Mouse (Mus musculus) heart, embryonic 16.5 days (tissue): ENCODE results near the gene Laptm5. TPM values are rescaled to one million over a fixed set of nuclear protein-coding genes. Genes with fewer than 3 reads are reported as not detected.
A peak's percentile ranks its signal among the peaks of the same experiment; 100 is the strongest.

Experiments
- ATAC-seq: fragments of 200-750 bp; cut with Nextera tagmentation; replicated peaks from 2 replicates; pipeline ENCODE4 v1.8.0; 2017; ENCODE audit warnings: moderate number of reproducible peaks; ENCODE audit not compliant: insufficient read depth, low FRiP score; ENCODE audit errors: extremely low read depth
- H3K27ac ChIP-seq: fragments of 300-500 bp; sonication (generic); 2 replicates; pipeline ENCODE4 v1.5.1; 2014; ENCODE audit warnings: mild to moderate bottlenecking, low read length, control low read depth, moderate library complexity
- H3K27me3 ChIP-seq: fragments of 300-500 bp; sonication (generic); 2 replicates; pipeline ENCODE4 v1.6.1; 2014; ENCODE audit warnings: low read length, mixed read lengths; ENCODE audit not compliant: control insufficient read depth, insufficient read depth
- H3K36me3 ChIP-seq: fragments of 300-500 bp; sonication (generic); 2 replicates; pipeline ENCODE4 v1.6.1; 2014; ENCODE audit not compliant: control insufficient read depth, insufficient read depth
- H3K4me1 ChIP-seq: fragments of 300-500 bp; sonication (generic); 2 replicates; pipeline ENCODE4 v1.6.1; 2014; ENCODE audit warnings: low read length, mixed read lengths; ENCODE audit not compliant: control insufficient read depth, insufficient read depth
- H3K4me2 ChIP-seq: fragments of 300-500 bp; sonication (generic); 2 replicates; pipeline ENCODE4 v1.6.1; 2014; ENCODE audit warnings: low read depth, mild to moderate bottlenecking, control low read depth, low read length
- H3K4me3 ChIP-seq: fragments of 300-500 bp; sonication (generic); 2 replicates; pipeline ENCODE4 v1.5.1; 2014; ENCODE audit warnings: mild to moderate bottlenecking, control low read depth, low read length
- H3K9ac ChIP-seq: fragments of 300-500 bp; sonication (generic); 2 replicates; pipeline ENCODE4 v1.6.1; 2014; ENCODE audit warnings: low read length, control low read depth
- H3K9me3 ChIP-seq: fragments of 300-500 bp; sonication (generic); replicated peaks from 2 replicates; pipeline ENCODE4 v1.6.1; 2016; ENCODE audit warnings: low read length; ENCODE audit not compliant: control insufficient read depth
- WGBS: fragments of 180-500 bp; shearing (Covaris S2); extraction: QIAGEN DNeasy Blood & Tissue Kit; methylation state at CpG from one replicate; pipeline ENCODE4 v1.1.7; 2014; 5-methylcytosine and 5-hydroxymethylcytosine counted together
- polyA plus RNA-seq: library from polyadenylated mRNA; unstranded; fragments of >200 nt; fragmentation: Nextera tagmentation; extraction: Ambion mirVana; gene quantifications from 2 replicates; pipeline ENCODE4 v1.2.1, GENCODE M21; 2015

Gene Laptm5
- polyA plus RNA-seq, 1 experiment from 2014 or later = 61.2 TPM

DNA sequence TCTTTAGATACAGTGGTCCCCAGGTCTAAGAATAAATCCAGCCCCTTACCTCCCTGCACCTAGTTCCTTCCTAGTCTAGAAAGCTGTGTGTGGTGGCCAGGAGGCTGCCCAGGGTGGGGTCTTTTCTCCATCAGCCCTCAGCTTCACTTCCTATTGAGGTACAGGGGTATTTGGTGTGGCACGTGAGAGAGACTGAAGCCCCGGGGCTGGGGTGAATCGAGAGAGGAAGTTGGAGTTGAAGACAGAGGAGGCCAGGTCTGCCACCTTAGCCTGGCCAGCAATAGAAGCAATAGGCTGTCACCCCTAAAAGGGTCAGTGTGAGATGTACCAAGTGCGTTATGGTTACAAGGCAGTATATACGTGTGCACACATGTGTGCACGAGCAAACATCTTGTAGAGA lies 7.0 kb upstream of the Laptm5 start:
- Histone ChIP-seq H3K9me3 (no peaks in the 10 kb centered on the region), H3K9ac (no peak overlapping the region), H3K27ac (peak overlapping the region; percentile 27; the same call in 1 of the 2 replicates), H3K27me3 (no peaks in the 10 kb centered on the region), H3K4me1 (peaks cover 30% of the 10 kb centered on the region), H3K4me3 (no peak overlapping the region), H3K36me3 (no peaks in the 10 kb centered on the region), H3K4me2 (no peak overlapping the region)
- ATAC-seq = no peak
- WGBS = 65% methylated on average over 6 of the region's 6 CpGs

- ATAC-seq = no peak
- H3K4me3 ChIP-seq = no peak overlapping the region
- no peaks in the 10 kb centered on the region for H3K27me3 ChIP-seq
- H3K9me3 ChIP-seq = no peaks in the 10 kb centered on the region
- H3K9ac ChIP-seq = no peak overlapping the region
- WGBS = 29% methylated on average over 8 of the region's 8 CpGs
- peak overlapping the region; percentile 27; the same call in 1 of the 2 replicates for H3K27ac ChIP-seq
- peaks cover 30% of the 10 kb centered on the region for H3K4me1 ChIP-seq
- no peaks in the 10 kb centered on the region for H3K36me3 ChIP-seq
- H3K4me2 ChIP-seq = no peak overlapping the region
These were observed 6.6 kb upstream of the Laptm5 start for GRCm38 (mm10) chr4:130906296-130906695.

- WGBS = 79% methylated on average over 19 of the region's 19 CpGs
- H3K36me3 ChIP-seq = no peaks in the 10 kb centered on the region
- H3K27me3 ChIP-seq = no peaks in the 10 kb centered on the region
- peaks cover 26% of the 10 kb centered on the region for H3K4me1 ChIP-seq
- no peak for ATAC-seq
- no peak overlapping the region for H3K4me3 ChIP-seq
- H3K9ac ChIP-seq = no peak overlapping the region
- no peak overlapping the region for H3K27ac ChIP-seq
- H3K4me2 ChIP-seq = no peak overlapping the region
- no peaks in the 10 kb centered on the region for H3K9me3 ChIP-seq
These were observed 5.5 kb upstream of the Laptm5 start for GRCm38 (mm10) chr4:130907200-130908069.

DNA sequence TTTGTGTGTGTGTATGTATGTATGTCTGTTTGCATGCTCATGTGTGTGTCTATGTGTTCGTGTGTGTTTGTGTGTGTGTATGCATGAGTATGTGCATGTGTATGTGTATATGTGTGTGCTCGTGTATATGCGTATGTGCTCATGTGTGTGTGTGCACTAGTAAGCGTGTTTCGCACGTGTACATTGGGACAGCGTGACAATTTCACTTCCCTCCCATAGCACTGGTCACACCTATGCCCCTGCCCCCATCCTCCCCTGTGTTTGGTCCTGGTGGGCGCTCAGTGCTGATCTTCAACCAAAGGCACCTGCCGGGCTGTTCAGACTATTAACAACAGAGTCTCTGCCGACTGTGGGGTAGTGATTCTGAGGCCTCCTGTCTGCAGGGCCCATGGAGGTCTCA lies 4.8 kb upstream of the Laptm5 start:
- Histone ChIP-seq H3K4me3 (no peak overlapping the region), H3K27ac (no peak overlapping the region), H3K9me3 (no peaks in the 10 kb centered on the region), H3K9ac (no peak overlapping the region), H3K4me2 (no peak overlapping the region), H3K36me3 (no peaks in the 10 kb centered on the region), H3K4me1 (peaks cover 26% of the 10 kb centered on the region), H3K27me3 (no peaks in the 10 kb centered on the region)
- WGBS = 92% methylated on average over 10 of the region's 10 CpGs
- ATAC-seq = no peak

- no peaks in the 10 kb centered on the region for H3K36me3 ChIP-seq
- H3K27me3 ChIP-seq = no peaks in the 10 kb centered on the region
- WGBS = 56% methylated on average over 17 of the region's 17 CpGs
- no peak for ATAC-seq
- H3K4me3 ChIP-seq = no peak overlapping the region
- no peaks in the 10 kb centered on the region for H3K9me3 ChIP-seq
- peak overlapping the region; percentile 4; the same call in 1 of the 2 replicates for H3K27ac ChIP-seq
- H3K9ac ChIP-seq = 0 out of 2 replicates have a peak overlapping the region, but pooled peaks have one; percentile 39
- H3K4me2 ChIP-seq = no peak overlapping the region
- peaks cover 26% of the 10 kb centered on the region for H3K4me1 ChIP-seq
These were observed 3.6 kb upstream of the Laptm5 start for GRCm38 (mm10) chr4:130909167-130909874.

DNA sequence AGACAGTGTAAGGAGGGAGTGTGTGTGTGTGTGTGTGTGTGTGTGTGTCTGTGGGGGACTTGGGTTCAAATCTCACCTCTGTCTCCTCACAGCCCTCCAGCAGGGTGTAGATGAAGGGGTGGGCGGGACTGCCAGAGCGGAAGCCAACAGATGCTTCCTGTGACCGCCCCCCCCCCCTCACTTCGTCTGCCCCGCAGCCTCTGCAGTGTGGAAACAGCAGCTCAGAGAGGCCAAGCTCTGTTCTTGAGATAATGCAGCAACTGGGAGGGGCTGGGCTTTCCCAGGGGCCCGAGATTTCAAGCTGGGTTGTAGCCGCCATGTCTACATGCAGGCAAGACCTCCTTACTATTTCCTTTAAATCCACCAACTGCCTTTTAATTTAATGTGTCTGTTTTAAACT lies 2.3 kb upstream of the Laptm5 start:
- H3K27me3 ChIP-seq = no peaks in the 10 kb centered on the region
- H3K9me3 ChIP-seq = no peaks in the 10 kb centered on the region
- H3K27ac ChIP-seq = no peak overlapping the region
- H3K4me1 ChIP-seq = peaks cover 21% of the 10 kb centered on the region
- no peak overlapping the region for H3K4me2 ChIP-seq
- H3K36me3 ChIP-seq = no peaks in the 10 kb centered on the region
- peak; percentile 23 for ATAC-seq
- no peak overlapping the region for H3K4me3 ChIP-seq
- WGBS = 23% methylated on average over 6 of the region's 7 CpGs
- H3K9ac ChIP-seq = no peak overlapping the region

DNA sequence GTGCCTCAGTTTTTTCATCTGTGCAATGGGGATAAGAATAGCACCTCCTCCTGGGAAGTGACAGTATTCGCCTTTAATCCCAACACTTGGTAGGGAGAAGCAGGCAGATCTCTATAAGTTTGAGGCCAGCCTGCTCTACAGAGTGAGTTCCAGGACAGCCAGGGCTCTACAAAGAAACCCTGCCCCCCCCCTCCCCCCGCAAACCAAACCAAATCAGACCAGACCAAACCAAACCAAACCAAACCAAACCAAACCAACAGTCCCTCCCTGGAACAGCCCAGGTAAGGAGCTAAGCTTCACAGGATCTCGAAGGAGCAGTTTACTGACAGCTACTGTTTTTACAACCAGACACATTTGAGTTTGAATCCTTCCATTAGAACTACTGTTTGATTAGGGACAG lies 299 bp upstream of the Laptm5 start:
- Histone ChIP-seq H3K36me3 (no peaks in the 10 kb centered on the region), H3K4me3 (no peak overlapping the region), H3K27me3 (no peaks in the 10 kb centered on the region), H3K4me2 (no peak overlapping the region), H3K27ac (no peak overlapping the region), H3K9ac (no peak overlapping the region), H3K4me1 (peaks cover 12% of the 10 kb centered on the region), H3K9me3 (no peaks in the 10 kb centered on the region)
- 83% methylated on average over 3 of the region's 3 CpGs for WGBS
- ATAC-seq = no peak

- peak overlapping the region; percentile 51 for H3K9ac ChIP-seq
- H3K4me2 ChIP-seq = peak overlapping the region; percentile 31
- ATAC-seq = no peak
- H3K27ac ChIP-seq = peak overlapping the region; percentile 53
- peaks cover 12% of the 10 kb centered on the region for H3K4me1 ChIP-seq
- H3K9me3 ChIP-seq = no peaks in the 10 kb centered on the region
- H3K4me3 ChIP-seq = peak overlapping the region; percentile 41
- no peaks in the 10 kb centered on the region for H3K36me3 ChIP-seq
- whole genome bisulfite sequencing = 72% methylated on average over 3 of the region's 3 CpGs
- H3K27me3 ChIP-seq = no peaks in the 10 kb centered on the region
These were observed 586 bp downstream of the Laptm5 start for GRCm38 (mm10) chr4:130913511-130913910.

GRCm38 (mm10) chr4:130914011-130914410 lies 1.1 kb downstream of the Laptm5 start:
- H3K27me3 ChIP-seq = no peaks in the 10 kb centered on the region
- H3K9ac ChIP-seq = peak overlapping the region; percentile 51
- no peaks in the 10 kb centered on the region for H3K9me3 ChIP-seq
- H3K4me3 ChIP-seq = peak overlapping the region; percentile 41
- no peak; the same call in 1 of the 2 replicates for ATAC-seq
- WGBS = 79% methylated on average over 4 of the region's 4 CpGs
- peak overlapping the region; percentile 53 for H3K27ac ChIP-seq
- peaks cover 9% of the 10 kb centered on the region for H3K4me1 ChIP-seq
- no peaks in the 10 kb centered on the region for H3K36me3 ChIP-seq
- H3K4me2 ChIP-seq = peak overlapping the region; percentile 31
